Mouse (Mus musculus): ENCODE results near the gene Ttll10.

The Ttll10 gene

GRCm38 (mm10) chr4:156028580-156028979, 30.6 kb downstream of the Ttll10 start:
- no peak for DNase-seq (ENCODE audit: extremely low spot score, low read depth, low spot score)

- DNase-seq (ENCODE audit: extremely low spot score, low read depth, low spot score): no peak
Observed at GRCm38 (mm10) chr4:156026013-156026412, 33.2 kb downstream of the Ttll10 start, which contains the start of gene Tnfrsf18. Gene Tnfrsf18, plus strand, starts transcription at chr4:156026164.

GRCm38 (mm10) chr4:156024184-156024583, 35.0 kb downstream of the Ttll10 start:
- no peak for DNase-seq (ENCODE audit: extremely low spot score, low read depth, low spot score)

DNA sequence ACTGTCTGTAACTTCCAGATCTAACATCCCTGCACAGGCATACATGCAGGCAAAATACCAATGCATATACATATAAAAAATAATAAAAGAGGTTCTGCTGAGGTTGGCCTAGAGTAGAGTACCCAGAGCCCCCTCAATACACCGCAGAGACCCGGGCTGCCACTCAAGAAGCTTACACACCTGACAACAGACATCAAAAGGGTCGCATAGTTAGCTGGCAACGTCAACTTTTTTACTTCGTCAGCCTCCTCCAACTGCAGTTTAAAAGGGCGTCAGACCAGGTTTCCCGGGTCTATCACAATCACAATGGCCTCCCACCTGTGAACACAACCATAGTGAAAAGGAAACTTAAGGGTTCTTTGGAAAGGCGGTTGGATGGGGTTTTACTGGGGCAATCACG, 35.7 kb downstream of the Ttll10 start:
- no peak for DNase-seq (ENCODE audit: extremely low spot score, low read depth, low spot score)

- DNase-seq (ENCODE audit: extremely low spot score, low read depth, low spot score): no peak
Observed at GRCm38 (mm10) chr4:156021942-156022419, 37.2 kb downstream of the Ttll10 start.

- no peak for DNase-seq (ENCODE audit: extremely low spot score, low read depth, low spot score)
Observed at GRCm38 (mm10) chr4:156021381-156021780, 37.8 kb downstream of the Ttll10 start.

GRCm38 (mm10) chr4:156019771-156020170, 39.4 kb downstream of the Ttll10 start:
- DNase-seq (ENCODE audit: extremely low spot score, low read depth, low spot score): no peak

DNA sequence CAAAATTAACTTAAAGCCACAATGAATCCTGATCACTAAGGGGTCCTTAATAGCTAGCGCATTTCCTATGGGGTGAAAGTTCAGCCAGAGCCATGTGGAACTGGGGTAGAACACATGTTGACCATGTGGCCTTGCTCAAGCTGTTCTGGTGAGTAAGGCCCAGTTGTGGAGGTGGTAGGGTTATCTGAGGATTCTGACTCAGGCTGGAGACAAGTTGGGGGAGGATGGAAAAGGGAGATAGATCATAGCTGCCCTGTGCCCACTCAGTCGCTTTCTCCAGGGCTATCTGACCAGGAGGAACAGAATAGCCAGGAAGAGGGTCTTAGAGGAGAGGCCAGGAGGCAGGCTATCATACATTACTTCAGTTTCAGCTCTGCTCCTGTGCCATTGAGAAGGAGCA, 44.8 kb downstream of the Ttll10 start:
- no peak for DNase-seq (ENCODE audit: extremely low spot score, low read depth, low spot score)

GRCm38 (mm10) chr4:156013637-156014036, 45.6 kb downstream of the Ttll10 start, which contains the start of gene Tnfrsf4:
Gene Tnfrsf4, plus strand, starts transcription at chr4:156013843.
- DNase-seq (ENCODE audit: extremely low spot score, low read depth, low spot score): no peak

GRCm38 (mm10) chr4:156008369-156008768, 50.8 kb downstream of the Ttll10 start:
- no peak for DNase-seq (ENCODE audit: extremely low spot score, low read depth, low spot score)

DNA sequence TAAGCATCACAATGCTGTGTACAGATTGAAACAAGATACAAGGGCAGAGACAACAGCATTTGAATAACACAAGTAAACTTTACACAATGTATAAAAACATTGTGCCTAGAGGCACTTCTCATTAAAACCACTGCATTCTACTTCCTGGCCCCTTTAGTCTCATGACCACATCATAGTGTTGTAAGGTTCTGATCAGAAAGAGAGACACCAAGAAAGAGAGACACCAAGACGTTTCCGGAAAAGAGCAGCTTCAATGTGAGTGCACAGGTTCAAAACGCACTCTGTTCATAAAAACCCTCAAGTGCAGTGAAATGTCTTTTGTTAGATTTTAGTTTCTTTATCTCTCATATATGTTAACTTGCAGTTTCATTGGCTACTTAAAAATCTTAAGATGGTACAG, 55.1 kb downstream of the Ttll10 start:
- DNase-seq (ENCODE audit: extremely low spot score, low read depth, low spot score): no peak

GRCm38 (mm10) chr4:155993606-155994005, 65.6 kb downstream of the Ttll10 start:
- DNase-seq (ENCODE audit: extremely low spot score, low read depth, low spot score): no peak

GRCm38 (mm10) chr4:155992906-155993547, 66.2 kb downstream of the Ttll10 start:
- DNase-seq (ENCODE audit: extremely low spot score, low read depth, low spot score): peak; percentile 72

GRCm38 (mm10) chr4:155992241-155992905, 66.8 kb downstream of the Ttll10 start, which contains the start of the genes B3galt6 and Sdf4:
Gene B3galt6, minus strand, starts transcription at chr4:155992649.
Gene Sdf4, plus strand, starts transcription at chr4:155992872.
- DNase-seq (ENCODE audit: extremely low spot score, low read depth, low spot score): peak; percentile 49

- DNase-seq (ENCODE audit: extremely low spot score, low read depth, low spot score): no peak
Observed at GRCm38 (mm10) chr4:155991908-155992230, 67.3 kb downstream of the Ttll10 start.

DNA sequence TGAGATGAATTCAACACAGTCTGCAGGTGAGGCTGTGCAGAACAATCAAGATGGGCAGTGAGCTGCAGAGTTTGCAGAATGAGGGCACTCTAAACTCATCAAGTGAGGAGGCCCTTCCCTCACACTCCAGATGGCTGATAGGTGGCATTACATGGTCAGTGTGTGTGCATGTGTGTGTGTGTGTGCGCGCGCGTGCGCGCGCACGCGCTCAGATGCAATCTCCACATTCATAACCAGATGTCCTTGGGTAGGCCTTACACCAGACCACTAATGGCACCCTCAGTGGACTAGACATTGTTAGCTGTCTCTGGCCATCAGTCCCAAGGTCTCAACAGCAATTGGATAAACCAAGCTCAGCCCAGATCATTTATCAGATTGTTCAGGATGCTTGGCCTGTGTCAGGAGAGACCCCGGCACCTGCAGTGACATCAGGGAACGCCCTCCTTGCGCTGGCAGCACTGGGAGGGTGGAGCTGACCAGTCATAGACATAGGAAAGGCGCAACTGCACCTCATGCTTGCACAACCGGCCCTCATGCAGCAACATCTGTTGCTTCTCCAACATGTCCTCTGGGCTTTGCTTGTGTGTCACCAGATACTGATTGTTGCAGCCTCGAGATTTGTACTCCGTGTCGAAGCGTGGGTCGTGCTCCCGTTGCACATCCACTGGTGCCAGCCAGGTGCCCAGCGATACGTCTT, 67.9 kb downstream of the Ttll10 start:
- DNase-seq (ENCODE audit: extremely low spot score, low read depth, low spot score): no peak

Data from hindlimb bud, embryonic 11.5 days (tissue).